Mouse (Mus musculus) limb, embryonic 14.5 days (tissue): ENCODE results near the gene Map7. TPM values are rescaled to one million over a fixed set of nuclear protein-coding genes. Genes with fewer than 3 reads are reported as not detected.

ENCODE experiments used
- ATAC-seq: fragments of 200-750 bp; cut with Nextera tagmentation; 2 replicates; pipeline ENCODE4 v1.8.0; 2017; ENCODE audit warnings: low read depth, moderate number of reproducible peaks, moderate TSS enrichment; ENCODE audit not compliant: low FRiP score
- DNase-seq: peaks from one replicate; pipeline ENCODE4 v3.0.0-alpha.2; 2015; ENCODE audit warnings: low spot score
- H3K27ac ChIP-seq: fragments of 300-500 bp; sonication (generic); replicated peaks from 2 replicates; pipeline ENCODE4 v1.5.1; 2014; ENCODE audit warnings: low read depth, mild to moderate bottlenecking, low read length, moderate library complexity, mixed read lengths
- H3K27me3 ChIP-seq: fragments of 300-500 bp; sonication (generic); 2 replicates; pipeline ENCODE4 v1.6.1; 2014; ENCODE audit warnings: low read length, mixed read lengths; ENCODE audit not compliant: control insufficient read depth, insufficient read depth
- H3K36me3 ChIP-seq: fragments of 300-500 bp; sonication (generic); 2 replicates; pipeline ENCODE4 v1.6.1; 2014; ENCODE audit warnings: mild to moderate bottlenecking, low read length, moderate library complexity, mixed read lengths; ENCODE audit not compliant: control insufficient read depth, insufficient read depth
- H3K4me1 ChIP-seq: fragments of 300-500 bp; sonication (generic); 2 replicates; pipeline ENCODE4 v1.6.1; 2014; ENCODE audit warnings: antibody characterized with exemption, low read length, mixed read lengths; ENCODE audit not compliant: control insufficient read depth, insufficient read depth
- H3K4me2 ChIP-seq: fragments of 300-500 bp; sonication (generic); replicated peaks from 2 replicates; pipeline ENCODE4 v1.6.1; 2014; ENCODE audit warnings: low read depth, mild to moderate bottlenecking, low read length, moderate library complexity; ENCODE audit not compliant: severe bottlenecking
- H3K4me3 ChIP-seq: fragments of 300-500 bp; sonication (generic); replicated peaks from 2 replicates; pipeline ENCODE4 v1.5.1; 2014; ENCODE audit warnings: low read length
- H3K9ac ChIP-seq: fragments of 300-500 bp; sonication (generic); 2 replicates; pipeline ENCODE4 v1.6.1; 2014; ENCODE audit warnings: mild to moderate bottlenecking, low read depth, low read length, moderate library complexity; ENCODE audit not compliant: severe bottlenecking
- H3K9me3 ChIP-seq: fragments of 300-500 bp; sonication (generic); 2 replicates; pipeline ENCODE4 v1.6.1; 2016; ENCODE audit warnings: low read length; ENCODE audit not compliant: control insufficient read depth
- POLR2A ChIP-seq: fragments of 200-500 bp; IDR thresholded peaks from 2 replicates; pipeline ENCODE4 v1.8.0; 2012; ENCODE audit warnings: inconsistent platforms, mild to moderate bottlenecking, moderate library complexity, borderline replicate concordance; ENCODE audit not compliant: insufficient read depth, insufficient read length; ENCODE audit errors: extremely low read depth
- WGBS: fragments of 180-500 bp; shearing (Covaris S2); extraction: QIAGEN DNeasy Blood & Tissue Kit; methylation state at CpG from one replicate; pipeline ENCODE4 v1.1.7; 2014; 5-methylcytosine and 5-hydroxymethylcytosine counted together
- polyA plus RNA-seq, 2 experiments: library from polyadenylated mRNA; depleted of rRNA in 1 of 2; stranded (reverse) in 1 of 2; unstranded in 1 of 2; fragments of >200 nt; fragmentation: Nextera tagmentation in 1 of 2; extraction: Ambion mirVana in 1 of 2; gene quantifications; 2 replicates each; pipeline versions ENCODE4 v1.2.1 to v1.2.3; 2012 to 2014

Map7 gene
- polyA plus RNA-seq, 2 experiments: 6.2 to 9.7 TPM

DNA sequence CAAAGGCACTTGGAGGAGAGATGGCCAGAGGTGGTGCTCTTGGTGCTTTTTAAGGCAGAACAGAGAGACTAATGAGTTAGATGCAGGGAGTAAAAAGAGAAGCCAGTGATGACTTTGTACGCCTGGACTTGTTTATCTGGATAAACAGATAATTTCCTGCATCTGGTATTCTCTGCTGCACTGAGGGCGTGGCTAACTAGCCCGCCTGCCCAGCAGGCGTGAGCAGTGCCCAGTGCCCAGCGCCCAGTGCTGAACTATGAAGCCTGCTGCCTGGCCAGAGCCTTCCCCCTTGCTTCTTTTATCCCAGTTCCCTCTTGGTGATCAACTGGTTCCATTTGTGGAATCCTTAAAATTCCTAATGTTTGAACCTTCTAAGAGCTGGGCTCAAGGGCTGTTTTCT lies 81.8 kb downstream of the Map7 start:
- Histone ChIP-seq H3K27ac (no peak overlapping the region), H3K27me3 (no peaks in the 10 kb centered on the region), H3K36me3 (no peaks in the 10 kb centered on the region), H3K4me3 (no peak overlapping the region), H3K4me2 (no peak overlapping the region), H3K4me1 (no peaks in the 10 kb centered on the region), H3K9ac (no peak overlapping the region), H3K9me3 (no peaks in the 10 kb centered on the region)
- TF ChIP-seq POLR2A: no peak
- DNase-seq: no peak
- no peak for ATAC-seq
- WGBS: 54% methylated on average over 5 of the region's 5 CpGs

- Histone ChIP-seq H3K9ac (no peak overlapping the region), H3K27ac (no peak overlapping the region), H3K27me3 (no peaks in the 10 kb centered on the region), H3K9me3 (no peaks in the 10 kb centered on the region), H3K36me3 (no peaks in the 10 kb centered on the region), H3K4me2 (no peak overlapping the region), H3K4me3 (no peak overlapping the region), H3K4me1 (no peaks in the 10 kb centered on the region)
- no peak for TF ChIP-seq POLR2A
- WGBS: 95% methylated on average over 10 of the region's 10 CpGs
- no peak for ATAC-seq
- DNase-seq: no peak
These were observed 85.2 kb downstream of the Map7 start for GRCm38 (mm10) chr10:20233451-20233850.

- no peaks in the 10 kb centered on the region for H3K9me3 ChIP-seq
- ATAC-seq (no peak), DNase-seq (no peak)
- no peaks in the 10 kb centered on the region for H3K36me3 ChIP-seq
- no peak overlapping the region for H3K4me3 ChIP-seq
- no peak for TF ChIP-seq POLR2A
- no peaks in the 10 kb centered on the region for H3K27me3 ChIP-seq
- 41% methylated on average over 4 of the region's 4 CpGs for WGBS
- no peak overlapping the region for H3K4me2 ChIP-seq
- H3K9ac ChIP-seq: no peak overlapping the region
- no peaks in the 10 kb centered on the region for H3K4me1 ChIP-seq
- no peak overlapping the region for H3K27ac ChIP-seq
These were observed 86.2 kb downstream of the Map7 start for GRCm38 (mm10) chr10:20234466-20234865.

DNA sequence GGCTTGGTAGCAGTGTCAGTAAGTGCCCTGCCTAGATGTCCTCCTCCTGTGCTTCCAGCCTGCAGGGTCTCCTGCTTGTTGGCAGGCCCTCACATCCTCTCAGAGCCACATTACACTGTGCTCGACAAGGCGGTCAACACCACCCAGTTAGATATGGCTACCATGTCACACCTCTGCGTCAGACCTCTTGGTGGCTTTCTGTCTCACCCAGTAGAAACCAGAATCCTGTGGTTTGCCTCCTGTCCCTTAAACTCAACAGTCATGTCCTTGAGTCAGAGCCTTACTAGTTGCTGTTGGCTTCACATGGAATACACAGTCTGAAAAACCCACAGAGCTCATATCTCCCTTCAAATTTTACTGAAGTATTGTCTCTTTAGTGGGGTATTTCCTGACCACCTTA lies 87.4 kb downstream of the Map7 start:
- Histone ChIP-seq H3K4me3 (no peak overlapping the region), H3K4me2 (no peak overlapping the region), H3K9ac (no peak overlapping the region), H3K27me3 (no peaks in the 10 kb centered on the region), H3K9me3 (no peaks in the 10 kb centered on the region), H3K27ac (no peak overlapping the region), H3K36me3 (no peaks in the 10 kb centered on the region), H3K4me1 (no peaks in the 10 kb centered on the region)
- DNase-seq (no peak), ATAC-seq (no peak)
- 96% methylated on average over 3 of the region's 3 CpGs for WGBS
- no peak for TF ChIP-seq POLR2A

GRCm38 (mm10) chr10:20236241-20236640 lies 88.0 kb downstream of the Map7 start:
- WGBS: 91% methylated on average over 6 of the region's 6 CpGs
- H3K27ac ChIP-seq: no peak overlapping the region
- no peak for DNase-seq
- no peak overlapping the region for H3K4me2 ChIP-seq
- H3K4me1 ChIP-seq: no peaks in the 10 kb centered on the region
- no peaks in the 10 kb centered on the region for H3K27me3 ChIP-seq
- no peak for ATAC-seq
- H3K4me3 ChIP-seq: no peak overlapping the region
- no peaks in the 10 kb centered on the region for H3K9me3 ChIP-seq
- TF ChIP-seq POLR2A: no peak
- H3K9ac ChIP-seq: no peak overlapping the region
- H3K36me3 ChIP-seq: no peaks in the 10 kb centered on the region

GRCm38 (mm10) chr10:20238281-20238680 lies 90.0 kb downstream of the Map7 start:
- H3K4me3 ChIP-seq: no peak overlapping the region
- DNase-seq (no peak), ATAC-seq (no peak)
- H3K9me3 ChIP-seq: no peaks in the 10 kb centered on the region
- no peaks in the 10 kb centered on the region for H3K27me3 ChIP-seq
- 77% methylated on average over 5 of the region's 5 CpGs for WGBS
- H3K9ac ChIP-seq: no peak overlapping the region
- H3K36me3 ChIP-seq: no peaks in the 10 kb centered on the region
- no peak overlapping the region for H3K27ac ChIP-seq
- no peaks in the 10 kb centered on the region for H3K4me1 ChIP-seq
- no peak for TF ChIP-seq POLR2A
- H3K4me2 ChIP-seq: no peak overlapping the region
